In the genomic region with DNA sequence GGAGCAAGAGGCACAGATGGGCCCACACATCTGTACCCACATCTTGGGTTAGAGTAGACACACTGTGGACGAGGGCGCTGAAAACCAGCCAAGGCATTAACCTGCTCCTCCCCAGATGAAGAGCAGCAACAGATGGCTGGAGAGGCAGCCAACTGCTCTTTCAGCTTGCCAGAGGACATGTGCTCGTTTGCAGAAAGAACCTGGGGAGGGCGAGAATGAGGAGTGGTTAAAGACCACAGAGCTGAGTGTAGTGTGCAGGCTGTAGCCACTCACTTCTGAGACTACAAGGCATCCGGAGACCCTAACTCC, we compare ENCODE assay signal across 14 mouse cellular contexts.
A peak's percentile ranks its signal among the peaks of the same experiment; 100 is the strongest.
DNase-seq lines count a peak whose midpoint lies in the region; ATAC-seq and TF ChIP-seq lines count a peak whose summit lies in the region.
"Had no signal": no experiment of that assay in that cellular context is flagged by ENCODE, and none has a peak within 500 bp of the region (broad histone marks: within the 10 kb centered on the region; RNA-seq: fewer than 3 reads in every experiment).

No protein-coding gene starts in this region.

- 82% methylated on average over 5 of the region's 5 CpGs for WGBS in midbrain, embryonic 10.5 days
- WGBS in midbrain, embryonic 11.5 days, result 79% methylated on average over 5 of the region's 5 CpGs
- 9% methylated on average over 5 of the region's 5 CpGs for WGBS in cerebellum, adult 2 months
- WGBS in hindbrain, embryonic 12.5 days, result 59% methylated on average over 5 of the region's 5 CpGs
- WGBS in midbrain, embryonic 14.5 days, result 70% methylated on average over 5 of the region's 5 CpGs

- H3K4me1 ChIP-seq in midbrain, embryonic 10.5 days, result peaks cover 29% of the 10 kb centered on the region
- H3K4me1 ChIP-seq in midbrain, embryonic 11.5 days (ENCODE audit: control insufficient read depth, insufficient read depth, low read length), result peaks cover 5% of the 10 kb centered on the region; the same call in 1 of the 2 replicates
- H3K4me1 ChIP-seq in cerebellum, adult 2 months (ENCODE audit: control insufficient read depth, insufficient read depth, low read length), result peaks cover 25% of the 10 kb centered on the region
- peaks cover 19% of the 10 kb centered on the region for H3K4me1 ChIP-seq in hindbrain, embryonic 12.5 days
- peaks cover 15% of the 10 kb centered on the region for H3K4me1 ChIP-seq in midbrain, embryonic 14.5 days (ENCODE audit: control insufficient read depth, insufficient read depth, low read length)
- H3K4me1 ChIP-seq: liver, embryonic 13.5 days; megakaryocyte, embryonic 14.5 days had no signal

- H3K4me3 ChIP-seq in midbrain, embryonic 10.5 days, result no peak overlapping the region
- H3K4me3 ChIP-seq in midbrain, embryonic 11.5 days (ENCODE audit: low read depth, low read length), result no peak overlapping the region
- H3K4me3 ChIP-seq in cerebellum, adult 2 months (replicated peaks; ENCODE audit: insufficient read depth, low read depth, low read length), result peak overlapping the region; percentile 26
- no peak overlapping the region for H3K4me3 ChIP-seq in hindbrain, embryonic 12.5 days
- H3K4me3 ChIP-seq in midbrain, embryonic 14.5 days (replicated peaks; ENCODE audit: low read depth, low read length), result no peak overlapping the region
- H3K4me3 ChIP-seq: embryonic facial prominence, embryonic 13.5 days; liver, embryonic 13.5 days; megakaryocyte, embryonic 14.5 days had no signal

- ATAC-seq in midbrain, embryonic 11.5 days (ENCODE audit: low FRiP score), result no peak
- 0 out of 2 replicates have a peak, but pooled peaks have one; percentile 41 for ATAC-seq in hindbrain, embryonic 12.5 days (ENCODE audit: low FRiP score)
- peak; percentile 47; the same call in 1 of the 2 replicates for ATAC-seq in midbrain, embryonic 14.5 days (ENCODE audit: low FRiP score, low TSS enrichment)

- H3K27me3 ChIP-seq in midbrain, embryonic 10.5 days (ENCODE audit: low read depth, poor library complexity, severe bottlenecking), result peaks cover 53% of the 10 kb centered on the region
- no peaks in the 10 kb centered on the region for H3K27me3 ChIP-seq in midbrain, embryonic 11.5 days (ENCODE audit: control insufficient read depth, insufficient read depth, low read length)
- H3K27me3 ChIP-seq in cerebellum, adult 2 months (ENCODE audit: control insufficient read depth, insufficient read depth, low read length), result no peaks in the 10 kb centered on the region
- H3K27me3 ChIP-seq in hindbrain, embryonic 12.5 days, result peaks cover 16% of the 10 kb centered on the region
- H3K27me3 ChIP-seq in midbrain, embryonic 14.5 days (ENCODE audit: control insufficient read depth, insufficient read depth, low read length), result 0 out of 2 replicates have a peak, but pooled peaks cover 9% of the 10 kb centered on the region
- H3K27me3 ChIP-seq: liver, embryonic 13.5 days had no signal

- no peak for TF ChIP-seq CTCF in cerebellum, adult 2 months (IDR thresholded peaks at IDR 0.05; ENCODE audit: borderline replicate concordance, insufficient read depth, low read depth, low read length)

- peak overlapping the region; percentile 50 for H3K27ac ChIP-seq in midbrain, embryonic 10.5 days (replicated peaks)
- no peak overlapping the region for H3K27ac ChIP-seq in midbrain, embryonic 11.5 days (ENCODE audit: low read depth, low read length)
- no peak overlapping the region for H3K27ac ChIP-seq in cerebellum, adult 2 months (ENCODE audit: insufficient read depth, low read length)
- 0 out of 2 replicates have a peak overlapping the region, but pooled peaks have one; percentile 44 for H3K27ac ChIP-seq in hindbrain, embryonic 12.5 days
- H3K27ac ChIP-seq in midbrain, embryonic 14.5 days (replicated peaks; ENCODE audit: low read depth, low read length), result peak overlapping the region; percentile 74
- H3K27ac ChIP-seq: embryonic facial prominence, embryonic 13.5 days; liver, embryonic 13.5 days had no signal

- H3K36me3 ChIP-seq in midbrain, embryonic 10.5 days, result peaks cover 17% of the 10 kb centered on the region
- H3K36me3 ChIP-seq in midbrain, embryonic 11.5 days (ENCODE audit: control insufficient read depth, insufficient read depth, low read length), result no peaks in the 10 kb centered on the region
- H3K36me3 ChIP-seq in hindbrain, embryonic 12.5 days, result no peaks in the 10 kb centered on the region; the same call in none of the 2 replicates
- 0 out of 2 replicates have a peak, but pooled peaks cover 3% of the 10 kb centered on the region for H3K36me3 ChIP-seq in midbrain, embryonic 14.5 days (ENCODE audit: control insufficient read depth, insufficient read depth, low read length)
- H3K36me3 ChIP-seq: liver, embryonic 13.5 days had no signal

- no peak for TF ChIP-seq POLR2A in cerebellum, adult 2 months (IDR thresholded peaks at IDR 0.05; ENCODE audit: borderline replicate concordance, insufficient read depth, low read length)

- no peak overlapping the region for H3K9ac ChIP-seq in midbrain, embryonic 11.5 days (ENCODE audit: low read length)
- H3K9ac ChIP-seq in hindbrain, embryonic 12.5 days, result no peak overlapping the region
- H3K9ac ChIP-seq in midbrain, embryonic 14.5 days (replicated peaks; ENCODE audit: low read length), result no peak overlapping the region
- H3K9ac ChIP-seq: embryonic facial prominence, embryonic 13.5 days; liver, embryonic 13.5 days had no signal

- no peak overlapping the region for H3K4me2 ChIP-seq in midbrain, embryonic 11.5 days
- H3K4me2 ChIP-seq in hindbrain, embryonic 12.5 days (replicated peaks), result no peak overlapping the region
- no peak overlapping the region for H3K4me2 ChIP-seq in midbrain, embryonic 14.5 days (ENCODE audit: low read length)
- H3K4me2 ChIP-seq: embryonic facial prominence, embryonic 13.5 days; liver, embryonic 13.5 days had no signal

- no peaks in the 10 kb centered on the region for H3K9me3 ChIP-seq in midbrain, embryonic 10.5 days (replicated peaks)
- no peaks in the 10 kb centered on the region for H3K9me3 ChIP-seq in midbrain, embryonic 11.5 days (ENCODE audit: control insufficient read depth, low read length)
- H3K9me3 ChIP-seq in hindbrain, embryonic 12.5 days (replicated peaks), result no peaks in the 10 kb centered on the region
- no peaks in the 10 kb centered on the region for H3K9me3 ChIP-seq in midbrain, embryonic 14.5 days (ENCODE audit: control insufficient read depth, low read length)
- H3K9me3 ChIP-seq: embryonic facial prominence, embryonic 13.5 days; liver, embryonic 13.5 days; megakaryocyte, embryonic 14.5 days had no signal

- no peak for DNase-seq in midbrain, embryonic 10.5 days (ENCODE audit: low spot score)
- DNase-seq in midbrain, embryonic 11.5 days (ENCODE audit: low spot score, missing footprints), result no peak
- peak; percentile 90 to 93 for DNase-seq in cerebellum, adult 2 months
- DNase-seq in midbrain, embryonic 14.5 days, result peak; percentile 61
- DNase-seq in frontal cortex, postnatal 14 days (ENCODE audit: low spot score in 2 of 2), result no peak
- no peak for DNase-seq in thymus, adult 18-20 months
- DNase-seq in kidney, adult 8-10 months, result no peak
- DNase-seq: adrenal gland, postnatal 36 days; kidney, adult 18-20 months; liver, embryonic 13.5 days; right cerebral cortex, adult 18-20 months had no signal

Comparison
In these comparisons a context has a peak if more than half of its experiments do, and no peak if none do; other contexts are left out.
1. DNase-seq: peak in cerebellum, adult 2 months (2 of 2) and midbrain, embryonic 14.5 days (single experiment); none in midbrain, embryonic 10.5 days (single experiment), midbrain, embryonic 11.5 days (single experiment), frontal cortex, postnatal 14 days (0 of 2), thymus, adult 18-20 months (0 of 2) and kidney, adult 8-10 months (0 of 2).
2. H3K27ac ChIP-seq: peak in midbrain, embryonic 10.5 days (single experiment), hindbrain, embryonic 12.5 days (single experiment) and midbrain, embryonic 14.5 days (single experiment); none in midbrain, embryonic 11.5 days (single experiment) and cerebellum, adult 2 months (single experiment).